Mouse (Mus musculus) intestine, embryonic 16.5 days (tissue): Measurements from ENCODE around the gene Noa1. TPM values are rescaled to one million over a fixed set of nuclear protein-coding genes. Genes with fewer than 3 reads are reported as not detected.

Experiments
- ATAC-seq: fragments of 200-750 bp; cut with Nextera tagmentation; 2 replicates; pipeline ENCODE4 v1.8.0; 2017; ENCODE audit warnings: moderate TSS enrichment, moderate library complexity
- H3K27ac ChIP-seq: fragments of 300-500 bp; sonication (generic); 2 replicates; pipeline ENCODE4 v1.5.1; 2014; ENCODE audit warnings: mild to moderate bottlenecking, low read length
- H3K27me3 ChIP-seq: fragments of 300-500 bp; sonication (generic); replicated peaks from 2 replicates; pipeline ENCODE4 v1.6.1; 2014; ENCODE audit warnings: low read length, control low read depth, mixed read lengths; ENCODE audit not compliant: control insufficient read depth, insufficient read depth
- H3K36me3 ChIP-seq: fragments of 300-500 bp; sonication (generic); 2 replicates; pipeline ENCODE4 v1.6.1; 2014; ENCODE audit warnings: low read length, control low read depth; ENCODE audit not compliant: control insufficient read depth, insufficient read depth
- H3K4me1 ChIP-seq: fragments of 300-500 bp; sonication (generic); 2 replicates; pipeline ENCODE4 v1.6.1; 2014; ENCODE audit warnings: low read length, control low read depth, mixed read lengths; ENCODE audit not compliant: control insufficient read depth, insufficient read depth
- H3K4me2 ChIP-seq: fragments of 300-500 bp; sonication (generic); 2 replicates; pipeline ENCODE4 v1.6.1; 2014; ENCODE audit warnings: low read depth, low read length, control low read depth
- H3K4me3 ChIP-seq: fragments of 300-500 bp; sonication (generic); 2 replicates; pipeline ENCODE4 v1.5.1; 2014; ENCODE audit warnings: mild to moderate bottlenecking, low read length
- H3K9ac ChIP-seq: fragments of 300-500 bp; sonication (generic); 2 replicates; pipeline ENCODE4 v1.6.1; 2014; ENCODE audit warnings: low read depth, low read length
- H3K9me3 ChIP-seq: fragments of 300-500 bp; sonication (generic); 2 replicates; pipeline ENCODE4 v1.6.1; 2016; ENCODE audit warnings: low read length, control low read depth; ENCODE audit not compliant: control insufficient read depth
- WGBS: fragments of 180-500 bp; shearing (Covaris S2); extraction: QIAGEN DNeasy Blood & Tissue Kit; methylation state at CpG from one replicate; pipeline ENCODE4 v1.1.7; 2014; 5-methylcytosine and 5-hydroxymethylcytosine counted together
- polyA plus RNA-seq: library from polyadenylated mRNA; unstranded; fragments of >200 nt; fragmentation: Nextera tagmentation; extraction: Ambion mirVana; gene quantifications from 2 replicates; pipeline ENCODE4 v1.2.1, GENCODE M21; 2015

Gene Noa1
- polyA plus RNA-seq, 1 experiment from 2014 or later, result 30.9 TPM

- H3K4me1 ChIP-seq, result no peaks in the 10 kb centered on the region
- no peaks in the 10 kb centered on the region for H3K27me3 ChIP-seq
- H3K9me3 ChIP-seq, result no peaks in the 10 kb centered on the region
- H3K9ac ChIP-seq, result no peak overlapping the region
- no peak overlapping the region for H3K4me2 ChIP-seq
- H3K36me3 ChIP-seq, result peaks cover 23% of the 10 kb centered on the region
- ATAC-seq, result no peak
- 91% methylated on average over 7 of the region's 7 CpGs for WGBS
- no peak overlapping the region for H3K27ac ChIP-seq
- H3K4me3 ChIP-seq, result no peak overlapping the region
Measured at GRCm38 (mm10) chr5:77292803-77293522, 16.9 kb downstream of the Noa1 start.

DNA sequence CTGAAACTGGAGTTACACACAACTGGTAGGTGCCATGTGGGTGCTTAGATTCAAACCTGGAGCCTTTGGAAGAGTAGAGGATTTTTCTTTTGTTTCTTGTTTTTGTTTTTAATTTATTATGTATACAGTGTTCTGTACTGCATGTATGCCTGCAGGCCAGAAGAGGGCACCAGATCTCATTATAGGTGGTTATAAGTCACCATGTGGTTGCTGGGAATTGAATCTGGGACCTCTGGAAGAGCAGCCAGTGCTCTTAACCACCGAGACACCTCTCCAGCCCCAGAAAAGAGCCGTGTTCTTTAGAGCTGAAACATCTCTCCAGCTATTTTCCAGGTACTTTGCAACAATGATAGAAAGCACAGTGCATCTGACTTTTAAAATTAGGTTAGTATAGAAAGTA lies 19.3 kb downstream of the Noa1 start:
- WGBS, result 89% methylated on average over 2 of the region's 2 CpGs

GRCm38 (mm10) chr5:77289686-77290085 lies 20.2 kb downstream of the Noa1 start:
- ATAC-seq, result no peak
- WGBS, result 67% methylated on average over 8 of the region's 8 CpGs

More for the DNA sequence above, 19.3 kb downstream of the Noa1 start:
- Histone ChIP-seq H3K27ac (no peak overlapping the region), H3K4me2 (no peak overlapping the region), H3K9me3 (no peaks in the 10 kb centered on the region), H3K36me3 (peaks cover 23% of the 10 kb centered on the region), H3K9ac (no peak overlapping the region), H3K27me3 (no peaks in the 10 kb centered on the region), H3K4me3 (no peak overlapping the region), H3K4me1 (no peaks in the 10 kb centered on the region)
- ATAC-seq, result no peak

GRCm38 (mm10) chr5:77287901-77288300 lies 22.0 kb downstream of the Noa1 start:
- Histone ChIP-seq H3K4me1 (no peaks in the 10 kb centered on the region), H3K9me3 (no peaks in the 10 kb centered on the region), H3K27me3 (no peaks in the 10 kb centered on the region), H3K4me3 (no peak overlapping the region), H3K9ac (no peak overlapping the region), H3K36me3 (peaks cover 8% of the 10 kb centered on the region), H3K27ac (no peak overlapping the region), H3K4me2 (no peak overlapping the region)
- WGBS, result 81% methylated on average over 6 of the region's 6 CpGs
- ATAC-seq, result no peak

More at GRCm38 (mm10) chr5:77289686-77290085, 20.2 kb downstream of the Noa1 start:
- H3K4me2 ChIP-seq, result no peak overlapping the region
- H3K4me1 ChIP-seq, result no peaks in the 10 kb centered on the region
- H3K36me3 ChIP-seq, result peaks cover 18% of the 10 kb centered on the region
- H3K27ac ChIP-seq, result no peak overlapping the region
- no peaks in the 10 kb centered on the region for H3K27me3 ChIP-seq
- H3K9ac ChIP-seq, result no peak overlapping the region
- no peaks in the 10 kb centered on the region for H3K9me3 ChIP-seq
- no peak overlapping the region for H3K4me3 ChIP-seq

GRCm38 (mm10) chr5:77286904-77287303 lies 23.0 kb downstream of the Noa1 start:
- WGBS, result 84% methylated on average over 5 of the region's 5 CpGs

GRCm38 (mm10) chr5:77285685-77286084 lies 24.2 kb downstream of the Noa1 start:
- Histone ChIP-seq H3K27ac (no peak overlapping the region), H3K4me3 (no peak overlapping the region), H3K36me3 (peaks cover 17% of the 10 kb centered on the region), H3K9me3 (no peaks in the 10 kb centered on the region), H3K27me3 (no peaks in the 10 kb centered on the region), H3K9ac (no peak overlapping the region), H3K4me2 (no peak overlapping the region), H3K4me1 (no peaks in the 10 kb centered on the region)
- 82% methylated on average over 7 of the region's 7 CpGs for WGBS
- ATAC-seq, result no peak

More at GRCm38 (mm10) chr5:77286904-77287303, 23.0 kb downstream of the Noa1 start:
- Histone ChIP-seq H3K4me3 (no peak overlapping the region), H3K4me1 (no peaks in the 10 kb centered on the region), H3K4me2 (no peak overlapping the region), H3K9me3 (no peaks in the 10 kb centered on the region), H3K27me3 (no peaks in the 10 kb centered on the region), H3K27ac (no peak overlapping the region), H3K9ac (no peak overlapping the region), H3K36me3 (peaks cover 8% of the 10 kb centered on the region)
- no peak for ATAC-seq

DNA sequence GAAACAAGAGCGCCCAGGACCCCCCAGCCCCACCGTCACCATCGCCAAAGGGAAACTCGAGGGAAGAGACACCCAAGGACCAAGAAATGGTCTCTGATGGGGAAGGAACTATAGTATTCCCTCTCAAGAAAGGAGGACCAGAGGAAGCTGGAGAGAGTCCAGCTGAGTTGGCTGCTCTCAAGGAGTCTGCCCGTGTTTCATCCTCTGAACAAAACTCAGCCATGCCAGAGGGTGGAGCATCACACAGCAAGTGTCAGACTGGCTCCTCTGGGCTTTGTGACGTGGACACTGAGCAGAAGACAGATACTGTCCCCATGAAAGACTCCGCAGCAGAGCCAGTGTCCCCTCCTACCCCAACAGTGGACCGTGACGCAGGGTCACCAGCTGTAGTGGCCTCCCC lies 27.6 kb downstream of the Noa1 start:
- Histone ChIP-seq H3K4me3 (no peak overlapping the region), H3K9me3 (no peaks in the 10 kb centered on the region), H3K9ac (no peak overlapping the region), H3K27me3 (no peaks in the 10 kb centered on the region), H3K4me1 (no peaks in the 10 kb centered on the region), H3K4me2 (no peak overlapping the region), H3K36me3 (0 out of 2 replicates have a peak, but pooled peaks cover 9% of the 10 kb centered on the region), H3K27ac (no peak overlapping the region)
- no peak for ATAC-seq
- 89% methylated on average over 9 of the region's 9 CpGs for WGBS

- H3K27me3 ChIP-seq, result no peaks in the 10 kb centered on the region
- no peaks in the 10 kb centered on the region for H3K4me1 ChIP-seq
- H3K4me2 ChIP-seq, result no peak overlapping the region
- H3K9ac ChIP-seq, result no peak overlapping the region
- no peaks in the 10 kb centered on the region for H3K9me3 ChIP-seq
- no peak overlapping the region for H3K4me3 ChIP-seq
- no peak overlapping the region for H3K27ac ChIP-seq
- WGBS, result 87% methylated on average over 20 of the region's 20 CpGs
- ATAC-seq, result no peak
- 0 out of 2 replicates have a peak, but pooled peaks cover 9% of the 10 kb centered on the region for H3K36me3 ChIP-seq
Measured at GRCm38 (mm10) chr5:77281518-77282174, 28.2 kb downstream of the Noa1 start.

DNA sequence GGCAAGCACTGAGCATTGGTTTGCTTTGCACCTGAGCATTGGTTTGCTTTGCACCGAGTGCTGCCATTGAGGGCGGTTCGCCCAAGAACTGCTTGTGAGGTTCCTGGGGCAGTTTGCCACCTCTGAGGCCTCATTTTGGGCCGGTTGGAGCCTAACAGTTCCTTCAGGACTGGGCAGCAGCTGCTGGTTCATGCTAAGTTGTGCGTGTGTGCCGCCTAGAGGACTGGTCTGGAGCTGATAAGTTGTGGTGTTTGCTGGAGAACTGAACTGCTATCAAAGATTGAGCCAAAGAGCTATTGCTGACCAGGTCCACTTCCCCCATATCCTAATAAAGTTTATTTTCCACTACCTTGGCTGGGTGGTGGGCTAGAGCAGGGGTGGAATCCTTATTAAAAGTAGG lies 32.7 kb downstream of the Noa1 start:
- H3K4me1 ChIP-seq, result peaks cover 10% of the 10 kb centered on the region
- H3K27ac ChIP-seq, result no peak overlapping the region
- H3K36me3 ChIP-seq, result peaks cover 12% of the 10 kb centered on the region
- no peak overlapping the region for H3K4me2 ChIP-seq
- no peaks in the 10 kb centered on the region for H3K27me3 ChIP-seq
- no peak for ATAC-seq
- no peak overlapping the region for H3K4me3 ChIP-seq
- 98% methylated on average over 6 of the region's 6 CpGs for WGBS
- H3K9me3 ChIP-seq, result no peaks in the 10 kb centered on the region
- no peak overlapping the region for H3K9ac ChIP-seq
